Mouse (Mus musculus) fat pad, adult 2 months (tissue): ENCODE data around the gene Aurka.

Source experiments
- DNase-seq: peaks from one replicate; pipeline ENCODE4 v3.0.0-alpha.2; 2011; ENCODE audit warnings: low read depth, low spot score; ENCODE audit errors: extremely low read depth

Aurka gene

GRCm38 (mm10) chr2:172370411-172371223, at the start of gene Aurka, which contains the start of gene Cstf1:
Gene Aurka, minus strand, starts transcription at chr2:172370535.
Gene Cstf1, plus strand, starts transcription at chr2:172370681.
- peak; percentile 58 for DNase-seq

GRCm38 (mm10) chr2:172418208-172418607, 47.9 kb upstream of the Aurka start:
- no peak for DNase-seq

- no peak for DNase-seq
These were observed 46.5 kb upstream of the Aurka start for GRCm38 (mm10) chr2:172416876-172417275.

GRCm38 (mm10) chr2:172416218-172416617, 45.9 kb upstream of the Aurka start:
- DNase-seq, result no peak

- no peak for DNase-seq
These were observed 43.6 kb upstream of the Aurka start for GRCm38 (mm10) chr2:172413894-172414293.

- DNase-seq, result no peak
These were observed 42.9 kb upstream of the Aurka start for GRCm38 (mm10) chr2:172413273-172413672.

GRCm38 (mm10) chr2:172412454-172412853, 42.1 kb upstream of the Aurka start:
- DNase-seq, result no peak

- DNase-seq, result no peak
These were observed 40.8 kb upstream of the Aurka start for GRCm38 (mm10) chr2:172411091-172411490.

GRCm38 (mm10) chr2:172410686-172411085, 40.4 kb upstream of the Aurka start:
- DNase-seq, result no peak

GRCm38 (mm10) chr2:172407499-172407898, 37.2 kb upstream of the Aurka start:
- DNase-seq, result no peak

- no peak for DNase-seq
These were observed 35.8 kb upstream of the Aurka start for GRCm38 (mm10) chr2:172406173-172406572.

- DNase-seq, result no peak
These were observed 34.7 kb upstream of the Aurka start for GRCm38 (mm10) chr2:172405011-172405410.

- no peak for DNase-seq
These were observed 33.9 kb upstream of the Aurka start for GRCm38 (mm10) chr2:172404239-172404638.

- DNase-seq, result no peak
These were observed 30.9 kb upstream of the Aurka start for GRCm38 (mm10) chr2:172401116-172401825.

- no peak for DNase-seq
These were observed 29.6 kb upstream of the Aurka start for GRCm38 (mm10) chr2:172399901-172400300.

- no peak for DNase-seq
These were observed 25.6 kb upstream of the Aurka start for GRCm38 (mm10) chr2:172395961-172396360.

- no peak for DNase-seq
These were observed 24.3 kb upstream of the Aurka start for GRCm38 (mm10) chr2:172394671-172395070.

- no peak for DNase-seq
These were observed 23.7 kb upstream of the Aurka start for GRCm38 (mm10) chr2:172394052-172394392.

- no peak for DNase-seq
These were observed 23.2 kb upstream of the Aurka start, which contains the start of gene Cass4 for GRCm38 (mm10) chr2:172393391-172394051. Gene Cass4, plus strand, starts transcription at chr2:172393794.

GRCm38 (mm10) chr2:172392041-172392521, 21.7 kb upstream of the Aurka start:
- DNase-seq, result no peak

GRCm38 (mm10) chr2:172390341-172390740, 20.0 kb upstream of the Aurka start:
- DNase-seq, result no peak
